Mouse (Mus musculus) forebrain, embryonic 14.5 days (tissue): ENCODE data around the gene Lama1. TPM values are rescaled to one million over a fixed set of nuclear protein-coding genes. Genes with fewer than 3 reads are reported as not detected.

Experiments
- ATAC-seq: fragments of 200-750 bp; cut with Nextera tagmentation; 2 replicates; pipeline ENCODE4 v1.8.0; 2017; ENCODE audit warnings: mild to moderate bottlenecking, moderate library complexity
- DNase-seq: peaks from one replicate; pipeline ENCODE4 v3.0.0-alpha.2; 2015; ENCODE audit warnings: low spot score
- H3K27ac ChIP-seq: fragments of 300-500 bp; sonication (generic); 2 replicates; pipeline ENCODE4 v1.5.1; 2014; ENCODE audit warnings: low read depth, mild to moderate bottlenecking, control low read depth, low read length, moderate library complexity
- H3K27me3 ChIP-seq: fragments of 300-500 bp; sonication (generic); replicated peaks from 2 replicates; pipeline ENCODE4 v1.6.1; 2014; ENCODE audit warnings: low read length, control low read depth, mixed read lengths; ENCODE audit not compliant: control insufficient read depth, insufficient read depth
- H3K36me3 ChIP-seq: fragments of 300-500 bp; sonication (generic); 2 replicates; pipeline ENCODE4 v1.6.1; 2014; ENCODE audit warnings: low read length, control low read depth; ENCODE audit not compliant: control insufficient read depth, insufficient read depth
- H3K4me1 ChIP-seq: fragments of 300-500 bp; sonication (generic); 2 replicates; pipeline ENCODE4 v1.6.1; 2014; ENCODE audit warnings: antibody characterized with exemption, low read length, control low read depth; ENCODE audit not compliant: control insufficient read depth, insufficient read depth
- H3K4me2 ChIP-seq: fragments of 300-500 bp; sonication (generic); 2 replicates; pipeline ENCODE4 v1.6.1; 2014; ENCODE audit warnings: mild to moderate bottlenecking, control low read depth, low read length
- H3K4me3 ChIP-seq: fragments of 300-500 bp; sonication (generic); 2 replicates; pipeline ENCODE4 v1.5.1; 2014; ENCODE audit warnings: low read depth, low read length, control low read depth
- H3K9ac ChIP-seq: fragments of 300-500 bp; sonication (generic); 2 replicates; pipeline ENCODE4 v1.6.1; 2014; ENCODE audit warnings: mild to moderate bottlenecking, low read length, control low read depth, moderate library complexity
- H3K9me3 ChIP-seq: fragments of 300-500 bp; sonication (generic); replicated peaks from 2 replicates; pipeline ENCODE4 v1.6.1; 2016; ENCODE audit warnings: low read length, control low read depth, mixed read lengths; ENCODE audit not compliant: control insufficient read depth
- WGBS: fragments of 180-500 bp; shearing (Covaris S2); extraction: QIAGEN DNeasy Blood & Tissue Kit; methylation state at CpG from one replicate; pipeline ENCODE4 v1.1.7; 2014; 5-methylcytosine and 5-hydroxymethylcytosine counted together
- polyA plus RNA-seq: library from polyadenylated mRNA; unstranded; fragments of >200 nt; fragmentation: Nextera tagmentation; extraction: Ambion mirVana; gene quantifications from 2 replicates; pipeline ENCODE4 v1.2.1, GENCODE M21; 2014

The Lama1 gene
- polyA plus RNA-seq, 1 experiment from 2014 or later: 5.4 TPM

- H3K4me1 ChIP-seq: no peaks in the 10 kb centered on the region
- DNase-seq: peak; percentile 43
- H3K4me3 ChIP-seq: no peak overlapping the region
- no peak for ATAC-seq
- H3K9me3 ChIP-seq: no peaks in the 10 kb centered on the region
- H3K4me2 ChIP-seq: no peak overlapping the region
- H3K27me3 ChIP-seq: no peaks in the 10 kb centered on the region
- WGBS: 63% methylated on average over 4 of the region's 4 CpGs
- H3K36me3 ChIP-seq: 0 out of 2 replicates have a peak, but pooled peaks cover 4% of the 10 kb centered on the region
- no peak overlapping the region for H3K27ac ChIP-seq
- H3K9ac ChIP-seq: no peak overlapping the region
These were observed 82.8 kb downstream of the Lama1 start for GRCm38 (mm10) chr17:67779812-67780211.

DNA sequence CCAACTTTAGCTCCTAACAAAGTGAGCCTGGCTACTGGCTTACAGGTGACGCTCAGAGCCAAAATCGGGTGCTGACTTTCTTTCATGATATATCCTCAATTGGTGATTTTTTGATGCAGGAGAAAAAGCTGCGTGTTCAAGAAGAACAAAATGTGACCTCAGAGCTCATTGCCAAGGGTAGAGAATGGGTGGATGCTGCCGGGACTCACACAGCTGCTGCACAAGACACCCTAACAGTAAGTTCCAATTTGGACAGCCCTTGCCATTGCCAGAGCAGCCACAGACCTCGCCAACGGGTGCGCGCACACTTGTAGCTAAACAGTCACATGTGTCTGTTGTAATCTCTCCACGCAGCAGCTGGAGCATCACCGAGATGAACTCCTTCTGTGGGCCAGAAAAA lies 94.0 kb downstream of the Lama1 start:
- Histone ChIP-seq H3K9me3 (no peaks in the 10 kb centered on the region), H3K4me1 (no peaks in the 10 kb centered on the region), H3K9ac (no peak overlapping the region), H3K4me2 (no peak overlapping the region), H3K27ac (no peak overlapping the region), H3K27me3 (no peaks in the 10 kb centered on the region), H3K36me3 (peaks cover 11% of the 10 kb centered on the region), H3K4me3 (no peak overlapping the region)
- 95% methylated on average over 10 of the region's 10 CpGs for WGBS
- DNase-seq (no peak), ATAC-seq (no peak)

GRCm38 (mm10) chr17:67809171-67809570 lies 112.1 kb downstream of the Lama1 start:
- Histone ChIP-seq H3K4me2 (no peak overlapping the region), H3K27ac (no peak overlapping the region), H3K9me3 (no peaks in the 10 kb centered on the region), H3K9ac (no peak overlapping the region), H3K4me3 (no peak overlapping the region), H3K36me3 (peaks cover 20% of the 10 kb centered on the region), H3K27me3 (no peaks in the 10 kb centered on the region), H3K4me1 (no peaks in the 10 kb centered on the region)
- no peak for DNase-seq
- 91% methylated on average over 16 of the region's 16 CpGs for WGBS
- ATAC-seq: no peak

GRCm38 (mm10) chr17:67813666-67814065 lies 116.6 kb downstream of the Lama1 start:
- DNase-seq: no peak
- WGBS: 90% methylated on average over 6 of the region's 6 CpGs
- no peak overlapping the region for H3K27ac ChIP-seq
- no peaks in the 10 kb centered on the region for H3K4me1 ChIP-seq
- no peaks in the 10 kb centered on the region for H3K27me3 ChIP-seq
- H3K9me3 ChIP-seq: no peaks in the 10 kb centered on the region
- H3K9ac ChIP-seq: no peak overlapping the region
- ATAC-seq: no peak
- H3K4me2 ChIP-seq: no peak overlapping the region
- no peak overlapping the region for H3K4me3 ChIP-seq
- H3K36me3 ChIP-seq: peaks cover 25% of the 10 kb centered on the region

DNA sequence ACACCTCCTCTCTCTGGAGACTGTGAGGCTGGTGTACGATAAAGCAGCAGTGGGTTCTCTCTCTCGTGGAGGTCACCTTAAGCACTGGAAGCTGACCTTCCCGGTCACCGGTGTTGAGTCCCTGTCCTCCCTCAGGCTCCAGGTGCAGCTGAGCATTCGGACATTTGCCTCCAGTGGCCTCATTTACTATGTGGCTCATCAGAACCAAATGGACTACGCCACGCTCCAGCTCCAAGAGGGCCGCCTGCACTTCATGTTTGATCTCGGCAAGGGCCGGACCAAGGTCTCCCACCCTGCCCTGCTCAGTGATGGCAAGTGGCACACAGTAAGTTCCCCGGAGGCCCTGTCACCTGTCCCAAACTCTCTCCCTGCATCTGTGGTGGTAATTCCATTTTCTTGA lies 118.7 kb downstream of the Lama1 start:
- 98% methylated on average over 11 of the region's 11 CpGs for WGBS
- ATAC-seq: no peak
- H3K4me1 ChIP-seq: no peaks in the 10 kb centered on the region

GRCm38 (mm10) chr17:67816916-67817315 lies 119.9 kb downstream of the Lama1 start:
- Histone ChIP-seq H3K4me3 (no peak overlapping the region), H3K27me3 (no peaks in the 10 kb centered on the region), H3K4me2 (no peak overlapping the region), H3K27ac (no peak overlapping the region), H3K4me1 (no peaks in the 10 kb centered on the region), H3K36me3 (peaks cover 9% of the 10 kb centered on the region), H3K9ac (no peak overlapping the region), H3K9me3 (no peaks in the 10 kb centered on the region)
- ATAC-seq (no peak), DNase-seq (no peak)
- 89% methylated on average over 10 of the region's 10 CpGs for WGBS

More for the DNA sequence above, 118.7 kb downstream of the Lama1 start:
- H3K27ac ChIP-seq: no peak overlapping the region
- no peak overlapping the region for H3K4me2 ChIP-seq
- H3K9ac ChIP-seq: no peak overlapping the region
- no peak overlapping the region for H3K4me3 ChIP-seq
- H3K9me3 ChIP-seq: no peaks in the 10 kb centered on the region
- no peaks in the 10 kb centered on the region for H3K27me3 ChIP-seq
- DNase-seq: no peak
- H3K36me3 ChIP-seq: peaks cover 14% of the 10 kb centered on the region

DNA sequence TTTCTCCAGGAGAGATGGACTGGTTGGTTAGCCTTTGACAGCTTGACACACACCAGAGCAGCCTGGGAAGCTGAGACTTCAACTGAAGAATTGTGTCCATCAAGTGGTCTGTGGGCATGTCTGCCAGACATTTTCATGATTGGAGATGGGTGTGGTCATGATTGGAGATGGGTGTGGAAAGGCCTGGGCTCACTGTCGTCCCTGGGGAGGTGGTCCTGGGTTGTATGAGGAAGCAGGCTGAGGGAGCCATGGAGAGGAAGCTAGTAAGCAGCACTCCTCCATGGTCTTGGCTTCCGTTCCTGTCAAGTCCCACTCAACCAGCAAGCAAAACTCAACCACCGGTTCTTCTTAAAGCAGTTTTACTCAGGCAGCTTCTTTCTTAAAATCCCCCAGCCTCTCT lies 130.4 kb downstream of the Lama1 start:
- no peaks in the 10 kb centered on the region for H3K9me3 ChIP-seq
- DNase-seq: no peak
- H3K4me1 ChIP-seq: no peaks in the 10 kb centered on the region
- no peak overlapping the region for H3K27ac ChIP-seq
- WGBS: 97% methylated on average over 3 of the region's 3 CpGs
- ATAC-seq: no peak
- H3K4me3 ChIP-seq: no peak overlapping the region
- no peaks in the 10 kb centered on the region for H3K27me3 ChIP-seq
- H3K36me3 ChIP-seq: no peaks in the 10 kb centered on the region
- H3K4me2 ChIP-seq: no peak overlapping the region
- H3K9ac ChIP-seq: no peak overlapping the region

GRCm38 (mm10) chr17:67836146-67836895 lies 139.3 kb downstream of the Lama1 start:
- Histone ChIP-seq H3K4me1 (no peaks in the 10 kb centered on the region), H3K27me3 (no peaks in the 10 kb centered on the region)

GRCm38 (mm10) chr17:67837351-67838090 lies 140.5 kb downstream of the Lama1 start:
- Histone ChIP-seq H3K4me3 (no peak overlapping the region), H3K36me3 (no peaks in the 10 kb centered on the region), H3K27ac (no peak overlapping the region), H3K9ac (no peak overlapping the region), H3K4me2 (no peak overlapping the region), H3K27me3 (no peaks in the 10 kb centered on the region), H3K9me3 (no peaks in the 10 kb centered on the region), H3K4me1 (no peaks in the 10 kb centered on the region)
- peak; percentile 86 for ATAC-seq
- DNase-seq: peak; percentile 91
- WGBS: 53% methylated on average over 17 of the region's 17 CpGs

More at GRCm38 (mm10) chr17:67836146-67836895, 139.3 kb downstream of the Lama1 start:
- ATAC-seq (no peak), DNase-seq (no peak)
- no peaks in the 10 kb centered on the region for H3K9me3 ChIP-seq
- no peaks in the 10 kb centered on the region for H3K36me3 ChIP-seq
- no peak overlapping the region for H3K4me3 ChIP-seq
- no peak overlapping the region for H3K9ac ChIP-seq
- no peak overlapping the region for H3K4me2 ChIP-seq
- H3K27ac ChIP-seq: no peak overlapping the region
- 95% methylated on average over 20 of the region's 20 CpGs for WGBS
